Mouse (Mus musculus) cerebellum, postnatal 4 days (tissue): ENCODE measurements around the gene Acap1.
"Not testable (repeated sequence)": the region's sequence is repeated elsewhere in the genome, so short reads cannot be mapped to it uniquely, and the experiment has no call there.

Source experiments
- DNase-seq, 2 experiments: peaks; one replicate each; pipeline ENCODE4 v3.0.0; 2022; ENCODE audit warnings: low spot score in 2 of 2, mixed read lengths in 1 of 2

The Acap1 gene

DNA sequence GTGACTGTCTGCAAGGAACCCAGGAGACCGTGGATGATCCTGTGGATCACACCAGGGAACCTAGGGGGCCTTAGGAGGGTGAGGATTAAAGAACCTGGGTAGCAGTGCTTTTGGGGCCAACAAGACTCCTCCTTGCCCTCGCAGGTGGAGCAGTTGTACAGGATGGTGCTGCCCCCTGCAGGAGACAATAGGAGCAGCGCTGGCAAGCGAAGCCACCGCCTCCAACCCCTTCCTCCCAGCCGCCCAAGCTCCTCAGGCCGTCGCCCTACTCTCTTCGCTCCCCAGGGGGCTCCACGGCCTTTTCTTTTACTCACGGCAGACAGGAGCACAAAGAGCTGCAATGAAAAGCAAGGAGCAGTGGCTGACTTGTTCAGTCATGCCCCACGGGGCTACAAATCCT lies 18.5 kb downstream of the Acap1 start:
- DNase-seq, result peak; percentile 71 to 87

GRCm38 (mm10) chr11:69876186-69876585 lies 19.2 kb downstream of the Acap1 start:
- DNase-seq, result no peak

GRCm38 (mm10) chr11:69872451-69872850 lies 22.9 kb downstream of the Acap1 start:
- DNase-seq, result no peak

DNA sequence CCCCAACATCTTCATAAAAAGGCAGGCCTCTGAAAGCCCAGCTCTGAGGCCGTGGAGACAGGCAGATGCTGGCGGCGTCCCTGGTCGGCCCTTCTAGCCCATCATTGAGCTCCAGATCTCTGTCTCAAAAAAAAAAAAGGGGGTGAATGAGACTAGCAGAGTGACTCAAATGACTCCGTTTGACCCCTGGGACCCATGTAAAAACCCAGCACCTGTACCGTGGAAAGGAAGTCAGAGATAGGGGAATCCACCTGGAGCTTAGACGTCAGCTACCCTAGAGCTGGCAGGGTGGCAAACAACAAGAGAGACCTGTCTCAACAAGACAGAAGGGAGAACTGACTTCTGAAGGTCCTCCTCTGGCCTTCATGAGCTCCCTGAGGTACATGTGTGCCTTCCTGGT lies 23.5 kb downstream of the Acap1 start:
- no peak for DNase-seq

DNA sequence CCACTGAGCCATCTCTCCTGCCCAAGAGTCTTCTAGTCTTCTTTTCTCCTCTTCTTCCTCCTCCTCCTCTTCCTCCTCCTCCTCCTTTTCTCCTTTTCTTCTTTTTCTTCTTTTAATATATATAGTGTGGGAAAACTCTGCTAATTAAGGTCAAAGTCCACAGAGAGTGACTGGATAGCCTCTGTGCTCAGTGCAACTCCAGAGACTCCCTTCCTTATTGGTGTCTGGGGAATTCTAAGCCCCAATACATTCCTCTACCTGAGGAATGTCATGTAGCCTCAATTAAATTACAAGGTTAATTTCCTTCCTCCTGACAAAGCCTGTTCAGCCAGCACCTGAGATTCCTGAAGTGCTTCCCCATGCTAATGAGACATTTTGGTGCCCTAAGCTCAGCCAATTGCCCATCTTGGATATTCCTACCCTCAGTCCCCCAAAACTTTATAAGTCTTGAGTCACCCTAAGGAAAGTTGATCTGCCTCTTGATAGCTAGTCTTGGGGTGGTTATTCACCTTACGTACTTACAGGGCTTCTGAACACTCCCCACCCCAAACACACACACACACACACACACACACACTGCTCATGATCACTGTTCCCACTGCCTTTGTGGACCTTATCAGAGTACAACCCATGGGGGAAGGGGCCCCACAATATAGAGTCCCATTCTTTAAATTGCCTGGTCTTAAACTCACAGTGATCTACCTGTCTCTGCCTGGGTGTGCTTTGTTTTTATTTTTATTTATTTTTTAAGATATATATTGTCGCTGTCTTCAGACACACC lies 24.9 kb downstream of the Acap1 start:
- no peak for DNase-seq

DNA sequence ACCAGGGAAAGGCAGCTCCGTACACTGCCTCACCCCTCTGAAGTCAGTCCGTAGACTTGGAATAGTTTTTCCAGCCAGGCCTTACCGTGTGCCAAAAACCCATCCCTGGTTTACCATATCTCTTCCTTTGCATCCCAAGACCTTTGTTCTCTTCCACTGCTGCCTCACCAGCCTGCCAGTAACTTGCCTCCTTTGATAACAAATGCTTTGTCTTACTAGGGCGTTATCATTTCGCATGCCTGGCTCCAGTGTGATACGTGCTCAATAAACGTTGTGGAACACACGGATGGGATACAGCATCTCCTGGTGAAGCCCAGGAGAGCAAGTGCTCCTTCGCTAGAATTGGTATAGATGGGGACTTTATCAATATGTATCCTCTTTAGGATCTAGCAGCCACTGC lies 28.0 kb downstream of the Acap1 start:
- no peak for DNase-seq

- no peak for DNase-seq
These were observed 29.8 kb downstream of the Acap1 start for GRCm38 (mm10) chr11:69865561-69865960.

GRCm38 (mm10) chr11:69864138-69864860 lies 31.0 kb downstream of the Acap1 start:
- DNase-seq, result no peak

DNA sequence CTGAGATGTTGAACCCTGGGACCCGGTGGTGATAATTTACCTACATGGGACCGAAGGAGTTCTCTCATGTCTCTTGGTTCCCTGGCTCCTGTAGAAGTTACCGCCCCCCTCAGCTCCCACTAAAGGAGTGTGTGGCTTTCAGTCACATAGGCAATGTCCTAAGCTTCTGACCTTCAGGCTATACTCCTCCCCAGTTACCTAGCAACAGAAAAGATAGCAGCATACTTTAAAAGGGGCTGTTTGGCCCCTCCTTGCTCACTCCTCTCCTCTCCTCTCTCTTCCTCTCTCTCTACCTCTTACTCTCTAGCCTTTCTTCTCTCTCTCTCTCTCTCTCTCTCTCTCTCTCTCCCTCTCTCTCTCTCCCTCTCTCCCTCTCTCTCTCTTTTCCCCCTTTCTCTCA lies 31.6 kb downstream of the Acap1 start:
- not testable (repeated sequence) for DNase-seq

DNA sequence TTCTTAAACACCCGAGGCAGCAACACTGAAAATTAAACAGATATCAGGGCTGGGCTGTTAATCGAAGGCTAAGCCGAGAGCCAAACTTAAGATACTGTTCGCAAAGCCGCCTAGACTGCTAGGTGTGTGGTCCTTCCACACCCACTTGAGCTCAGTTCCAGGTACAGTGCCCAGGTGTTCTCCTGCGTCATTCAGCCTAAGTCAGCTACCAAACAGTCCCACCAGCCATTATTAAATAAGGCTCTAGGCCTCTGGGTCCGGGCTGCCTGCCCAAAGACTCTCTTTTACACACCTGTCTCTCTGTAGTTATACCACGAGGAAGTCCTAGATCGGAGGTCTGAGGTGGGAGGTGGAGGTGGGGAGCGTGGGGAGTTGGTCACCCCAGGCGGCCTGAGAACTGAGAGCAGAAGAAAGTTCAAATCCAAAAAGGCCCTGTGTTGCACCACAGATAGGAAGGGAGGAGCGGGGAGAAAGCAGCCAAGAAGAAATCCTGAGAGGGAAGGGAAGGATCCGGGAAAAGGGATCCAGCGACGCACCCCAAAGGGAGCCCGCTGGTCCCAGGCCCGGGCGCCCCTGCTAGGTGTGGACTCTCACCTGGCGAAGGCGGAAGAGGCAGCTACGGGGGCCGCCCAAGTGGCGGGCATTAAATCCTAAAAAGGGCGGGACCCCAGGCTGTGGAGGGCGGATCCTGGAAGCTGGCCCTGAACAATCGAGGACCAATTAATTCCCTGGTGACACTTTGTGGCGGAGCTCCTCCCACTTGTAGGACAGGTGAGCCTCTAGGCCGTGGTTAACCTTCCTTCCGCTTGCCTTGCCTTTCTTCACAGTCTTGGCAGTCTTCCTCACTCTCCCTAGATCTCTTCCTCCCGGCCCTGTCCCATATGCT lies 37.0 kb downstream of the Acap1 start, which contains the start of gene Tnk1:
TSS of gene Tnk1 (minus strand) at position 618 of the 886 bp plus-strand sequence.
- DNase-seq, result no peak

DNA sequence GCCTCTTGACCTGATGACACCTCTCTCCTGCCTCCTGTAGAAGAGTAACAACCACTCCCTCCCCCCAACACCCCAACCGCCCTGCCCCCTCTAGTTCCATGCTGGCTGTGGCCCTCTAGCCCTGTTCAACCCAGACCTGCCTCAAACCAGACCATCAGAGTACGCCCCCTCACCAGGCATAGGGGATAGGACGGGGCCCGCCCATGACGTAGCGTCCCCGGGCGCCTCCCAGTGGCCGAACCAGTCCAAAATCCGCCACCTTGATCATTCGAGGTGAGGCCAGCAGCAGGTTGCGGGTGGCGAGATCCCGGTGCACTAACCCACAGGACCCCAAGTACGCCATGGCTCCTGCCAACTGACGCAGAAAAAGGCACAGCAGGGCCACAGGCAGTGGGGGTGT lies 40.0 kb downstream of the Acap1 start:
- DNase-seq, result no peak

DNA sequence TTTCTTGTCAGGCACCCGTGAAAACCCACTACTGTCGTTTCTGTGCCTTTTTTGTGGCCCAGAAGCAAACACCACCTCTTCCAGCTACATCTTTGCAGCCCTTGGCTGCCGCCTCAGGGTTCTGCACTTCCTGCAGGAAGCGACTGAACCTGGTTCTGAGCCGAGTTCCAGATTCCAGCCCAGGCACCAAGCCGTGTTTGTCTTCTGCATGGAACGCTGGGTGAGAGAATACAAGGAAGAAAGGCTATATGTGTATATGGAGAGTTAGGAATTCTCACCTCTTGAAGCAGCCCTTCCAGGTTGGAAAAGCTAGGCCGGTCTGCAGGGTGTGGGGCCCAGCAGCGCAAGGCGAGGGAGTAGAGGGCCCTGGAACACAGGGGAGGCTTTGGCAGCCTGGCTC lies 40.7 kb downstream of the Acap1 start:
- no peak for DNase-seq

DNA sequence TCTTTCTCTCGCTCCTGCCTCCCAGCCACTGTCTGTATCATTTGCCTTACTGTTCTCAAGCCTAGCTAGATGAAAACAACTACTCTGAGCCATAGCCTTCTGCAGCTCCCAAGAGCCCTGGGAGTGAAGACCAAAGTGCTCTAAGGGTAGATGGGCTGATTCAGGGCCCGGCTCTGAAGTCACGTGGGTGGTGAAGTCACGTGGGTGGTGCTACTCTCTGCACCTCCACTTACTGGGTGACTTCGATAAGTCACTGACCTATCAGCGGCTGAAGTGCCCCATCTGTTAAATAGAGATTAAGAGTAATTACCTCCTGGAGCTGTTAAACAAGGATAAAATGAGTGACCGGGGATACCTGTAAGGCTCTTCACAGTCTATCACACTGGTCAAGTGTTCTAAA lies 41.3 kb downstream of the Acap1 start:
- DNase-seq, result no peak

DNA sequence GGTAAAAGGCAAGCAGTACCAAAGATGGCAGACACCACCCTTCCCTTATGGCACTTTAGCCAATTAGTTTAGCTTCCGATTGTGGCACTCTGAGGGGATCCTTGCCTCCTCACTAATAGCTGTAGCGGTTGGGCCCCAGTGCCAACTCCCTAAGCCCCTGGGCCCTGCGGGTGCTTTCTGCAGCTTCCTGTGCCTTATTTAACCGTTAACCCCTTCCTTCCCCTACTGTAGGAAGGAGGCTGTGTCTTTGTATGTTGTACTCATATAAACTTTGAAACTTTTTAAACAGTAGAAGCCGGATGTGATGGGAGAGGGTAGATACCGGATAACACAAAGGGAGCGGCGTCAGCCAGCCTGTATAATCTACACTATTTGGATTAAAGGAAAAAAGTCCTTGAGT lies 44.6 kb downstream of the Acap1 start:
- DNase-seq, result no peak

DNA sequence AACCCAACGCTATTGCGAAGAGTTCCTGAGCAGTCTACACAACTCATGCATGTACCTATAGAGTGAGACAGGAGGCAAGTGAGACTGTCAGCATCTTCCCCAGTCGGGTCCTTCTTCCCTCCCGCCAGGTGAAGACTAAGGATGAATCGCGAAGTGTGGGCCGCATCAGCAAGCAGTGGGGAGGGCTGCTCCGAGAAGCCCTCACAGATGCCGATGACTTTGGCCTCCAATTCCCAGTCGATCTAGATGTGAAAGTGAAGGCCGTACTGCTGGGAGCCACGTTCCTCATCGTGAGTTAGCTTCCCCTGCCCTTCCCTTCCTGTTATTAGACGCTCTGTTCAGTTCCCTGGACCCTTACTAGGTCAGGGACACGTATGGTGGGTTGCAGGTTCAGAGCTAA lies 45.5 kb downstream of the Acap1 start:
- no peak for DNase-seq

- no peak for DNase-seq
These were observed 46.2 kb downstream of the Acap1 start for GRCm38 (mm10) chr11:69849128-69849527.

DNA sequence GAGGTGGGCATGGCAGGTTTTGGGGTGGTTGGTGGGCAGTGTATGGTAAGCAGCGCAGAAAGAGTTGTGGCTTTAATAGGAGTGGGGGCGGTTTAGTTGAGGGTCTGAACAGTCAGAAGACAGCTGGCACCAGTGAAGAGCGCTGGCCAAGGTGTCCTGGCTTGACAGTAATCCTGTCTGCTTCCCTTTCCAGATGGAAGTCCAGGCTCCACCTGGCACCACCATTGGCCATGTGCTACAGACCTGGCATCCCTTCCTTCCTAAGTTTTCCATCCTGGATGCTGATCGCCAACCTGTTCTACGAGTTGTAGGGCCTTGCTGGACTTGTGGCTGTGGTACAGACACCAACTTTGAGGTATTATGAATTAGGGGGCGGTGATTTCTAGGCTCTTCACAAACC lies 47.3 kb downstream of the Acap1 start:
- DNase-seq, result no peak

DNA sequence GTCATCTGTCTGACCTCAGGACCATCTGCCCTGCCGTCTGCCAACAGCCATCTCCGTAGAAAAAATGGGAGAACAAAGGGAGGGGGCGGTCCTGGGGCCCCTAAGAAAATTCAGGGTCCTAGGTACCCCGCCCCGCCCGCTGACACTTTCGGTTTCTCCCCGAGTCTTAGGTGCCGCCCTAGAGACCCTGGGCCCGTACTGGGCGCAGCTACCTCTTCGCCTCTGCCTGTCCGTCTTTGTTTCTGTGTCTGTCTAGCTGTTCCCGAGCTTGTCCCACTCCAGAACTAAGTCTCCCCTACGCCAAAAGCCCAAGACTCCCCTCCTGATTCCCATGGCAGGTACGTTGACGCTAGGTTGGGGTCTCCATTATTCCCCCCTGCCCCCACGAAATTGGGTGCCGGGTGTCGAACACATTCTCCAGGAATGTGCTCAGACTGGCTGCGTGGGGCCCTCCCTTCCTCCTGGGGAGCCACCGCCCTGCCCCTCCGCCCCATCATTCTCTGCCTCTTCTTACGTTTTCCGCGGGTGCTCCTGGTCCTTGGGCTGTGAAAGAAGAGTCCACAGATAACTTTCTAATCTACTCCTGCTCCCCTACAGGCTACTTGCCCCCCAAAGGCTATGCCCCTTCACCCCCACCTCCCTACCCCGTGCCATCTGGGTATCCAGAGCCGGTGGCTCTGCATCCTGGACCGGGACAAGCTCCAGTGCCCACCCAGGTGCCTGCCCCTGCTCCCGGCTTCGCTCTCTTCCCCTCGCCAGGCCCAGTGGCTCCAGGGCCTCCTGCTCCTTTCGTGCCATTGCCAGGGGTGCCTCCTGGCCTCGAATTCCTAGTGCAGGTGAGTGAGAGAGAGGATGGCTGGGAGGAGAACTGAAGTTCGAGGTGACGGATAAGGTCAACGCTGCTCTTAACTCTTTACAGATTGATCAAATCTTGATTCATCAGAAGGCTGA lies 48.3 kb downstream of the Acap1 start:
- no peak for DNase-seq

DNA sequence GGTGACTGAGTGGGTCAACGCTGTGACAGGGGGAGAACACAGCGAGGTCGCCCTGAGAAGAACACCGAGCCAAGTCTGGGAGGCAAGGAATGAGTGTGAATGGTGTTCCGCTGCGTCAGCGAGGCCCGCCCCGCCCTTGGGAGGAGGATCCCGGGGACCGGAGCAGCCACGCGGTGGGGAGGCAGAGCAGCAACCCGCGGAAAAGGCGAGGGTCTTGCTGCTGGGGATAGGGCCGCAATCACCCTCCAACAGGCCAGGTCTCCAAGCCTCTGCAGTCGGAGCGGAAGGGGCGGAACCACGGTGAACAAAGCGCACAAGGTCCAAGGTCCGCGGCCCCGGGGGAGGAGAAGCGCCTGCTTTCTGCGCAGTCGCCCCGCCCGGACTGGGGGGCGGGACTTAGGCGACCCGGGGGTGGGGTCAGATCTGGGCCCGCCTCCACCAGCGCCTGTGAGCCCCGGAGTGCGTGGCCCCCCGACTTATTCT lies 49.1 kb downstream of the Acap1 start, which contains the start of gene Plscr3:
TSS of gene Plscr3 (plus strand) at position 179 of the 483 bp plus-strand sequence.
- peak; percentile 86 to 94 for DNase-seq

GRCm38 (mm10) chr11:69838714-69839104 lies 56.6 kb downstream of the Acap1 start:
- DNase-seq, result no peak
